Mouse (Mus musculus): ENCODE results near the gene Btbd35f21. TPM values are rescaled to one million over a fixed set of nuclear protein-coding genes. Genes with fewer than 3 reads are reported as not detected.
"Not testable (repeated sequence)": the region's sequence is repeated elsewhere in the genome, so short reads cannot be mapped to it uniquely, and the experiment has no call there.

Gene Btbd35f21
- not detected in 3 replicates for total RNA-seq (2017)

DNA sequence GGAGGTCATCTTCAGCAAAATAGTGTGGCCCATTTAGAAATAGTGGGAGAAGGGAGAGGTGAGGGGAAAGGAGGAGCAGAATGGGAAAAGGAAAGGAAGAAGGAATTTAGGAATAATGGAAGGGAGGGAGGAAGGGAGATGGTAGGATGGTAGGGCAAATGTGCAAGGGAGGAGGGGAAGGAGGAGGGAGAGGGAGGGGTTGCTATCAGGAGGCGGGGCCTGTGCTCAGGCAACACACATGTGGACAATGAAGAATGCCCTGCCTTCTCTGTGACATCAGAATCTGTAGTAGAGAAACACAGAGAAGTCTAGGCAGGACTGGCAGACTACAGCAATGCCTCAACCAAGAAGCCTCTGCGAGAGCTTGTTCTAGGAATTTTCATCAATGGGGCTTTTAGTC is at the start of gene Btbd35f21:
Gene Btbd35f21 (plus strand): TSS at position 301 of the 400 bp plus-strand sequence.
- not testable (repeated sequence) for ATAC-seq (replicated peaks; ENCODE audit: insufficient number of reproducible peaks, low FRiP score, low TSS enrichment, poor library complexity, severe bottlenecking)

Other genes with a start within 250 kb of the Btbd35f21 start
- gene Btbd35f1, start 166.1 kb upstream of the Btbd35f21 start, total RNA-seq (2017): not detected in 3 replicates
- gene Gm5926, start 75.4 kb upstream of the Btbd35f21 start, total RNA-seq (2017): not detected in 3 replicates
- not detected in 3 replicates for gene Btbd35f30, start 168.5 kb downstream of the Btbd35f21 start, total RNA-seq (2017)
- not detected in 3 replicates for gene Gm21789, start 215.7 kb downstream of the Btbd35f21 start, total RNA-seq (2017)
- gene Btbd35f5, start 247.8 kb downstream of the Btbd35f21 start, total RNA-seq (2017): not detected in 3 replicates

Measured in monocyte, adult 5-6 weeks (primary cell).